Mouse (Mus musculus) embryonic fibroblast, embryonic 13.5 days (primary cell): ENCODE measurements around the gene Cdhr3.

Experiments
- CTCF ChIP-seq: IDR thresholded peaks from 2 replicates; pipeline ENCODE4 v1.5.1; 2011; ENCODE audit warnings: mild to moderate bottlenecking, control low read depth, low read length, moderate library complexity, borderline replicate concordance; ENCODE audit not compliant: insufficient read depth
- POLR2A ChIP-seq: IDR thresholded peaks from 2 replicates; pipeline ENCODE4 v1.6.1; 2011; ENCODE audit warnings: low read depth, mild to moderate bottlenecking, control low read depth, low read length, moderate library complexity

DNA sequence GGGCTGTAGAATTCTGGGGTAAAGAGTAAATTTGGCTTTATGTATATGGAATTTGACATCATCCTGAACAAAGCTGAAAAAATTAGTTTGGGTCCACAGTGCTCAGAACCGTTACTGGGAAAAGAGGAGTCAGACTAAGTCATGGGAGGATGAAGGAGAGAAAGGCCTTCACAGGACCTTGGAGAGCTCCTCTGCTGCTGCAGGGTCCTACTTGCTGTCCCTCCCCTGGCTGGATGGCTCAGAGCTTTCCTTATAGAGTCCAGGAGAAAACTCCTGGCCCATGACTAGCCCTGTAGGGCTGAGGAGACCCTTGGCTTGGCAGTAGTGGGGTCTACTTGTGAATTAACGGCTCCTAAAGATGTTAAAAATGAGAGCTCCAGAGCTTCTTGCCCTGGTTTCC is 8.0 kb downstream of the Cdhr3 start:
- TF ChIP-seq POLR2A (no peak), CTCF (no peak)
